Mouse (Mus musculus) midbrain, embryonic 11.5 days (tissue): Measurements from ENCODE around the gene Cd244a. TPM values are rescaled to one million over a fixed set of nuclear protein-coding genes. Genes with fewer than 3 reads are reported as not detected.

Experiments
- ATAC-seq: fragments of 200-750 bp; cut with Nextera tagmentation; 2 replicates; pipeline ENCODE4 v1.8.0; 2017; ENCODE audit warnings: moderate TSS enrichment, moderate library complexity; ENCODE audit not compliant: low FRiP score
- DNase-seq: peaks from one replicate; pipeline ENCODE4 v3.0.0; 2015; ENCODE audit warnings: low spot score; ENCODE audit errors: missing footprints
- H3K27ac ChIP-seq: fragments of 300-500 bp; sonication (generic); 2 replicates; pipeline ENCODE4 v1.5.1; 2014; ENCODE audit warnings: low read depth, low read length
- H3K27me3 ChIP-seq: fragments of 300-500 bp; sonication (generic); 2 replicates; pipeline ENCODE4 v1.6.1; 2014; ENCODE audit warnings: mild to moderate bottlenecking, low read length, moderate library complexity, mixed read lengths; ENCODE audit not compliant: control insufficient read depth, insufficient read depth
- H3K36me3 ChIP-seq: fragments of 300-500 bp; sonication (generic); 2 replicates; pipeline ENCODE4 v1.6.1; 2014; ENCODE audit warnings: mild to moderate bottlenecking, low read length, moderate library complexity, mixed read lengths; ENCODE audit not compliant: control insufficient read depth, insufficient read depth
- H3K4me1 ChIP-seq: fragments of 300-500 bp; sonication (generic); 2 replicates; pipeline ENCODE4 v1.6.1; 2014; ENCODE audit warnings: low read length; ENCODE audit not compliant: control insufficient read depth, insufficient read depth
- H3K4me2 ChIP-seq: fragments of 300-500 bp; sonication (generic); 2 replicates; pipeline ENCODE4 v1.6.1; 2014; ENCODE audit warnings: mild to moderate bottlenecking, moderate library complexity
- H3K4me3 ChIP-seq: fragments of 300-500 bp; sonication (generic); 2 replicates; pipeline ENCODE4 v1.5.1; 2014; ENCODE audit warnings: low read depth, low read length
- H3K9ac ChIP-seq: fragments of 300-500 bp; sonication (generic); 2 replicates; pipeline ENCODE4 v1.6.1; 2014; ENCODE audit warnings: low read length
- H3K9me3 ChIP-seq: fragments of 300-500 bp; sonication (generic); 2 replicates; pipeline ENCODE4 v1.6.1; 2016; ENCODE audit warnings: low read length; ENCODE audit not compliant: control insufficient read depth
- WGBS: fragments of 180-500 bp; shearing (Covaris S2); extraction: QIAGEN DNeasy Blood & Tissue Kit; methylation state at CpG from one replicate; pipeline ENCODE4 v1.1.7; 2014; 5-methylcytosine and 5-hydroxymethylcytosine counted together
- polyA plus RNA-seq: library from polyadenylated mRNA; unstranded; fragments of >200 nt; fragmentation: Nextera tagmentation; extraction: Ambion mirVana; gene quantifications from 2 replicates; pipeline ENCODE4 v1.2.1, GENCODE M21; 2014

Cd244a gene
- not detected in 2 replicates for polyA plus RNA-seq

DNA sequence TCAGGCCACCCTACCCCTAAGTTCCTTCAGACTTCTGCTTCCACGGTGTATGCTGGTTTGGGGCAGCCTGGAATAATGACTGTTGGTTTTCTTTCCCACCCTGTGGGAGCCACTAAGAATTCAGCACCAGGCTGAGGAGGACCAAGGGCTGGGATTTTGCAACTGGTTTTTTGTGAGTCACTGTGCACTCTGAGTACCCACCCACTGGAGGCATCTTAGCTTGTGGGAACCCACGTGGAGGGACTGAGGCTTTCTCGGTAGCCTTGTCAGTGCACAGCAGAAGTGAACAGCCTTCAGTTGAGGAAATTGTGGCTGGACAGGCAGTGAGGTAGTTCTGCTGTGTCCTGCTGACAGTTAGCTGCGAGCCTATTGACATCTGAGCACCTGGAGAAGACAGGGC, at the start of gene Cd244a:
Cd244a (plus strand) TSS at position 296 of the 400 bp plus-strand sequence.
- no peak within 1 kb of the TSS for H3K4me2 ChIP-seq
- no peaks in the 10 kb centered on the region for H3K36me3 ChIP-seq
- WGBS, result 77% methylated on average over 4 of the region's 4 CpGs
- ATAC-seq (no peak), DNase-seq (no peak)
- no peak within 1 kb of the TSS for H3K27ac ChIP-seq
- no peaks in the 10 kb centered on the region for H3K27me3 ChIP-seq
- H3K9ac ChIP-seq, result no peak within 1 kb of the TSS
- no peaks in the 10 kb centered on the region for H3K4me1 ChIP-seq
- H3K4me3 ChIP-seq, result no peak within 1 kb of the TSS
- H3K9me3 ChIP-seq, result no peaks in the 10 kb centered on the region

GRCm38 (mm10) chr1:171513234-171513633, 45.8 kb upstream of the Cd244a start:
- Histone ChIP-seq H3K4me3 (no peak overlapping the region), H3K9ac (no peak overlapping the region), H3K27ac (no peak overlapping the region), H3K4me1 (no peaks in the 10 kb centered on the region), H3K9me3 (no peaks in the 10 kb centered on the region), H3K36me3 (no peaks in the 10 kb centered on the region), H3K4me2 (no peak overlapping the region), H3K27me3 (no peaks in the 10 kb centered on the region)
- ATAC-seq (no peak), DNase-seq (peak; percentile 28)
- 94% methylated on average over 2 of the region's 2 CpGs for WGBS

GRCm38 (mm10) chr1:171513760-171514159, 45.2 kb upstream of the Cd244a start:
- Histone ChIP-seq H3K36me3 (no peaks in the 10 kb centered on the region), H3K4me2 (no peak overlapping the region), H3K27ac (no peak overlapping the region), H3K27me3 (no peaks in the 10 kb centered on the region), H3K4me3 (no peak overlapping the region), H3K4me1 (no peaks in the 10 kb centered on the region), H3K9ac (no peak overlapping the region), H3K9me3 (no peaks in the 10 kb centered on the region)
- WGBS, result 89% methylated on average over 1 of the region's 1 CpGs
- no peak for ATAC-seq
- DNase-seq, result no peak

DNA sequence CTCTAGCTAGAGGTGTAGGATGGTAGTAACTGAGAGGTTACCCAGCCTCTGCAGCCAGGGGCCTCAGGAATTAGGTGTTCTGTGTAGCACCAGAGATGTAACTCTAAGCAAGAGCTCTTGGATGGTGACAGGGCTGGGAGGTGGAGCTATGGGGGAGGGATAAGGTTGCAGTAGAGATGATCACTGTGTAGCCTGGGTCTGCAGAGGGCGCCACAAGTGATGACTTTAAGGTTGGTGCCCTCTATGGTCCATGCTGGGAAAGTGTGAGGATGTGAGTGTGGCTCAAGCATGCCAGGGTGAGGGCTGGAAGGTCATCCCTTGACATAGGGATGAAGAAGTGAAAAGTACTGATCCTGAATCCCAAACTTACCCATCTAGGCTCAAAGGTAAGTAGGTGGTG, 44.0 kb upstream of the Cd244a start:
- Histone ChIP-seq H3K4me3 (no peak overlapping the region), H3K27ac (no peak overlapping the region), H3K9me3 (no peaks in the 10 kb centered on the region), H3K4me1 (no peaks in the 10 kb centered on the region), H3K36me3 (no peaks in the 10 kb centered on the region), H3K9ac (no peak overlapping the region), H3K4me2 (no peak overlapping the region), H3K27me3 (no peaks in the 10 kb centered on the region)
- DNase-seq (peak; percentile 72), ATAC-seq (no peak)
- 12% methylated on average over 1 of the region's 1 CpGs for WGBS

- Histone ChIP-seq H3K9me3 (no peaks in the 10 kb centered on the region), H3K27me3 (no peaks in the 10 kb centered on the region), H3K4me1 (no peaks in the 10 kb centered on the region), H3K36me3 (no peaks in the 10 kb centered on the region), H3K9ac (no peak overlapping the region), H3K4me3 (no peak overlapping the region), H3K4me2 (no peak overlapping the region), H3K27ac (no peak overlapping the region)
- no peak for ATAC-seq
- WGBS, result 82% methylated on average over 4 of the region's 4 CpGs
- DNase-seq, result no peak
Measured at GRCm38 (mm10) chr1:171515557-171515956, 43.4 kb upstream of the Cd244a start.

DNA sequence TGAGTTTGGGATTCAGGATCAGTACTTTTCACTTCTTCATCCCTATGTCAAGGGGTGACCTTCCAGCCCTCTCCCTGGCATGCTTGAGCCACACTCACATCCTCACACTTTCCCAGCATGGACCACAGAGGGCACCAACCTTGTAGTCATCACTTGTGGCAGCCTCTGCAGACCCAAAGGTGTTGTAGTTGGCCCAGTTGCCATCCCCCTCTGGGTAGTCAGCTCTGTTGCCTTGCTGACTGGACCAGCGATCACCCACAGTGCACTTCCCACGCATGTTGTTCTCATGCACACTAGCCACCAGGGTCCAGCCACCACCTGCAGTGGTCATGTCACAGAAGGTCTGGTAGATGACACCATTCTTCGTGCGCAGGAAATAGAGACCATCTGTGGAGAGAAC, 27.6 kb upstream of the Cd244a start:
- 80% methylated on average over 4 of the region's 4 CpGs for WGBS
- no peaks in the 10 kb centered on the region for H3K27me3 ChIP-seq
- no peak overlapping the region for H3K9ac ChIP-seq
- ATAC-seq, result no peak
- no peaks in the 10 kb centered on the region for H3K4me1 ChIP-seq
- no peaks in the 10 kb centered on the region for H3K9me3 ChIP-seq
- H3K27ac ChIP-seq, result no peak overlapping the region
- no peaks in the 10 kb centered on the region for H3K36me3 ChIP-seq
- H3K4me3 ChIP-seq, result no peak overlapping the region
- DNase-seq, result no peak
- H3K4me2 ChIP-seq, result no peak overlapping the region

DNA sequence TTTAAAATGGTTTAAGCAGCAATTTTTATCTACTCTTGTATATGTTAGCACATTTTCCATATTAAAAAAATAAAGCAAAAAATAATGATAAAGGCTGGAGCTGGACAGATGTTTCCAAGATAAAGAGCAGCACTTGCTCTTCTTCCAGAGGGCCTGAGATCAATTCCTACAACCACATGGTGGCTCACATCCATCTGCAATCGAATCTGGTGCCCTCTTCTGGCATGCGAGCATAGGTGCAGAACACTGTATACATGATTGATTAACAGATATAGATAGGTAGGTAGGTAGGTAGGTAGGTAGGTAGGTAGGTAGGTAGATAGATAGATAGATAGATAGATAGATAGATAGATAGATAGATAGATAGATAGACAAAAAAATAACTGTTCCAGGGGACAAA, 26.2 kb upstream of the Cd244a start:
- no peak overlapping the region for H3K4me2 ChIP-seq
- no peak for ATAC-seq
- no peaks in the 10 kb centered on the region for H3K27me3 ChIP-seq
- 58% methylated on average over 2 of the region's 2 CpGs for WGBS
- H3K4me1 ChIP-seq, result no peaks in the 10 kb centered on the region
- H3K36me3 ChIP-seq, result no peaks in the 10 kb centered on the region
- no peaks in the 10 kb centered on the region for H3K9me3 ChIP-seq
- no peak overlapping the region for H3K9ac ChIP-seq
- no peak overlapping the region for H3K4me3 ChIP-seq
- H3K27ac ChIP-seq, result no peak overlapping the region
- no peak for DNase-seq

GRCm38 (mm10) chr1:171534557-171534956, 24.4 kb upstream of the Cd244a start:
- Histone ChIP-seq H3K4me1 (no peaks in the 10 kb centered on the region), H3K9me3 (no peaks in the 10 kb centered on the region; the same call in 1 of the 2 replicates), H3K27me3 (no peaks in the 10 kb centered on the region), H3K4me2 (no peak overlapping the region), H3K36me3 (no peaks in the 10 kb centered on the region), H3K4me3 (no peak overlapping the region), H3K27ac (no peak overlapping the region), H3K9ac (no peak overlapping the region)
- ATAC-seq (no peak), DNase-seq (no peak)

DNA sequence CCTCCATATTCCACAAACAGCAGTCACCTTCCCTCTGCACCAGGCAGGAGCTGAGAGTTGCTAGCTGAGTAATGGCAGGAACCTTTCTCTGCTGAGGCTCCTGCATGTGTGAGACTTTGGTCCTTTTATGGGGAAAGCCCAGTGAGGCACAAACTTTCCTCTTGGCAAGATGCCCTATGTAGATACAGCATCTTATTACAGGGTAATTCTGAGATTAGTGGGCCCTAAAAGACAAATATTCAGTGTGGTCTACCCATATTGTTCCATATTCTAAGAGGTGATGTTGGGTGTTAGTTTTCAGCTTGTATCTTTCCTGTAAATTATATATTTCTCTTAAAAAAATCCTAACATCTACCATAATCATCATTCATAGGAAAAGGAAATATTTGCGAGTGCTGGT, 23.8 kb upstream of the Cd244a start, which contains the start of gene Itln1:
Itln1 (minus strand) TSS at position 101 of the 400 bp plus-strand sequence.
- WGBS, result 94% methylated on average over 1 of the region's 1 CpGs
- ATAC-seq, result no peak

DNA sequence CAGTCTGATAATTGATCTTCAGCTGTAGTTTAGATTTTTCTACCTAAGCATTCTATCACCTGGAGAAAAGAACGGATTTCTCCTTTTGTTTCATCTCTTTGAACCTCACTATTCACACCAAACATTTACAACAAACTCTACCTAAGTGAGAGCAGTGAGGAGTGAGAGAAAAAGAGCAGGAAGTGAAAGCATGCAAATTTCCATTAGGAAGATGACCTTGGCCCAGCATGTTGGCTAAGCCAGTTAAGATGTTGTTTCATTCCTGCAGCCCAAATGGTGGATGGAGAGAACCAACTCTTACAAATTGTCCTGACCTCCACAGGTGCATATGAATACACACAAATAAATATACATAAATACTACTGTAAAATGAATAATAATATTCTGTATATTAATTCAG, 18.3 kb upstream of the Cd244a start:
- no peaks in the 10 kb centered on the region for H3K27me3 ChIP-seq
- ATAC-seq (no peak), DNase-seq (no peak)
- 90% methylated on average over 1 of the region's 1 CpGs for WGBS
- no peak overlapping the region for H3K4me2 ChIP-seq
- no peaks in the 10 kb centered on the region for H3K4me1 ChIP-seq
- H3K36me3 ChIP-seq, result no peaks in the 10 kb centered on the region
- H3K9ac ChIP-seq, result no peak overlapping the region
- H3K27ac ChIP-seq, result no peak overlapping the region
- no peak overlapping the region for H3K4me3 ChIP-seq
- no peaks in the 10 kb centered on the region; the same call in 1 of the 2 replicates for H3K9me3 ChIP-seq

More for the DNA sequence above, 23.8 kb upstream of the Cd244a start, which contains the start of gene Itln1:
- Histone ChIP-seq H3K27me3 (no peaks in the 10 kb centered on the region), H3K9me3 (no peaks in the 10 kb centered on the region; the same call in 1 of the 2 replicates), H3K27ac (no peak within 1 kb of the TSS), H3K36me3 (no peaks in the 10 kb centered on the region), H3K4me3 (no peak within 1 kb of the TSS), H3K9ac (no peak within 1 kb of the TSS), H3K4me2 (no peak within 1 kb of the TSS), H3K4me1 (no peaks in the 10 kb centered on the region)
- no peak for DNase-seq
